Mouse (Mus musculus): ENCODE measurements around the gene Tceanc.
A peak's percentile ranks its signal among the peaks of the same experiment; 100 is the strongest.

The Tceanc gene

GRCm38 (mm10) chrX:166479365-166479983, 38.9 kb downstream of the Tceanc start, which contains the start of gene Rab9:
TSS of gene Rab9 (minus strand) at chrX:166479867.
- peak; percentile 92 to 95 for DNase-seq

- DNase-seq: peak; percentile 36 to 59
Measured at GRCm38 (mm10) chrX:166478631-166479364, 39.6 kb downstream of the Tceanc start.

- DNase-seq: no peak
Measured at GRCm38 (mm10) chrX:166477393-166477792, 41.0 kb downstream of the Tceanc start.

GRCm38 (mm10) chrX:166472612-166473011, 45.8 kb downstream of the Tceanc start:
- no peak for DNase-seq

GRCm38 (mm10) chrX:166468321-166468720, 50.0 kb downstream of the Tceanc start:
- no peak for DNase-seq

- no peak for DNase-seq
Measured at GRCm38 (mm10) chrX:166455525-166455924, 62.8 kb downstream of the Tceanc start.

- no peak for DNase-seq
Measured at GRCm38 (mm10) chrX:166454331-166454730, 64.0 kb downstream of the Tceanc start.

GRCm38 (mm10) chrX:166453532-166453931, 64.8 kb downstream of the Tceanc start:
- peak; percentile 7 to 42 for DNase-seq

Data from lung, adult 18-20 months (tissue).